Mouse (Mus musculus): ENCODE data around the gene Fam168a. TPM values are rescaled to one million over a fixed set of nuclear protein-coding genes. Genes with fewer than 3 reads are reported as not detected.

Gene Fam168a
- total RNA-seq (2023) = 10 to 100 TPM; 38.8 to 52.5 TPM

DNA sequence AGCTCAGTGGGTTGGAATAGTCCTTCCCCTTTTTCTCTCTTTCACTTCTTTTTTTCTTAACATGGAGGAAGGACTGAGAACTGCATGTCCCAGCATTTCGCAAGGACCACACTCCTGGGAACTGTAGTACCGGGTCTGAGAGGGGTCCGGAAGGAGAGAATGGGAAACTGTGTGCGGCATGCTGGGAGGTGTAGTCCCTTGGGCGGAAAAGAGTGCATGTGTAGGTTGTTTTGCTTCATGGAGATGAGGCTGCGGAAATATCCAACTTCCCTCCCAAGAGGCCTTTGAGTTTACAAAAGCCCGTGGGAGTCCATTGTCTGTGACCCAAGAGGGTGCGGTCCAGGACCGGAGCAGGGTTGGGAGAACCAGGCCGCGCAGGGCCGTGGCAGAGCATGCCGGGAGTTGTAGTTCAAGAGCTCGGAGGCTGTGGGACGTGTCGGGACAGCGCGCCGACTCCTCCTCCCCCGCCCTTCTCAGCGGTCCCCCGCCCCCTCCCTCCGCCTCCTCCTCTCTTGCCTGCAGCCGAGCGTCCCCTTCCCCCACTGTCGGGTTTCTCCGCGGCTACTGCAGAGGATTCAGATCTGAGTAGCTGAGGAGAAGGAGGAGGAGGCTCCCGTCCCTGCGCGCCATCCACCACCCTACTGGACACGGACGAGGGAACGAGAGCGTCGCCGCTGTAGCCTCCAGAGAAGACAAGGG lies at the start of gene Fam168a:
TSS of gene Fam168a (plus strand) at position 493 of the 699 bp plus-strand sequence.

DNA sequence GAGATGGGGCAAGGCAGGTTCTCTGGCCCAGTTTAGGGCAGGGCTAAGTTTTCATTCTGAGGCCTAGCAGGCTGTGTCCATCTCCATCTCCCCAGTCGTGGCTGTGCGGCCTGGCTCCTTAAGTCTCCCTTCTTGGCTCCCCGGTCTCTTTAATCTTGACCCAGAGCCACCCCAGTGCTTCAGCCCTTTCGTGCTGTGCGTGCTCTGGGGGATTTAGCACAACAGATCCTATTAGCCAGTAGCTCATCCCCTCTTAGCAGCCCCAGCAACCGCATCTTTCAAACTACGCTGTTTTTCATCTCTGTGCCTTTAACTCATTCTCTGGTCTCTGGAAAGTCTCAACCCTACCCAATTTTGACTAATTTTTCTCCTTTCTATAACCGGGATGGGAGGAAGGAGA lies 44.2 kb upstream of the Fam168a start, which contains the start of gene Plekhb1:
TSS of gene Plekhb1 (minus strand) at position 184 of the 400 bp plus-strand sequence.

DNA sequence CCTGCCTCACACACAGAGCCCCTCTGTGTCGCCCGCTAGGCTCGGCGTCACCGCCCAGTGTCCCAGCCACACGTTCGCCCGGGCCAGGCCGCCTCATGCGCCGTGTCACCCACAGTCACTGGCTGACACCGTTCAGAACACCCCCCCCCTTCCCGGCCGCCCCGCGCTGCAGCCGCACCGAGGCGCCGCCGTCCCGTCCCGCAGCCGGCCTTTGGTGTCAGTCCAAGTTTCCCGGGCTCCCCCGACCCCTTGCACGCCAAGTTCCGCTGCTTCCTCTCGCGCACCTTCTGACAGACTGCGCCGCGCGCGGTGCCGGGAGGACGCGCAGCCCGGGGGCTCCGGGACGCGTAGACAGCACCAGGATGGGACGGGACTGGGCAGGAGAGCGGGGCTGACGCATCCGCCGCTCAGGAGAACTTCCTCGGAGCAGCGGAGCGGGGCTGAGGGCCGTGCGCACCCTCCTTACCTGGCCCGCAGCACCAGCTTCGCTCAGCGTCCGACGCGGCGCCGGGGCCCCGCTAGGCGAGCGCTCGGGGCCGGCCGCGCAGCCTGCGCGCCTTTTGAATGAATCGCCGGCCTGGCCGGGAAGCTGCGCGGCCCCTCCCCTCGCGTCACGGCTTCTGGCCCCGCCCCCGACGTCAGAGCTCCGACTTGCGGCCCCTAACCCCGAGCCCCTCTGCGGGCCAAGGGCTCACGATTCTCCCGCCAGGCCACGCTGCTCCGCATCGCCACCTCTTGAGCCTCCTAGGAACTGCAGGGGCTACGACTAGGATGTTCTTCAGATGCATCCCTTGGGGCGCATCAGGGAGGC lies 156.6 kb downstream of the Fam168a start, which contains the start of gene Relt:
TSS of gene Relt (minus strand) at position 619 of the 811 bp plus-strand sequence.

Other genes with a start within 250 kb of the Fam168a start
- under 1 TPM; 0.22 to 0.38 TPM for gene Ucp3, start 233.6 kb upstream of the Fam168a start, total RNA-seq (2023)
- gene Ucp2, start 213.3 kb upstream of the Fam168a start, total RNA-seq (2023) = 1,000 to 10,000 TPM; 1,531 to 1,532 TPM
- not detected for gene Dnajb13, start 191.7 kb upstream of the Fam168a start, total RNA-seq (2023)
- gene Coa4, start 169.6 kb upstream of the Fam168a start, total RNA-seq (2023) = 10 to 100 TPM; 16.2 to 20.1 TPM
- 100 to 1,000 TPM; 141 to 145 TPM for gene Rab6a, start 99.2 kb upstream of the Fam168a start, total RNA-seq (2023)
- gene Mrpl48, start 98.3 kb upstream of the Fam168a start, total RNA-seq (2023) = 10 to 100 TPM; 30.1 to 31.1 TPM
- not detected for gene Plekhb1, start 44.2 kb upstream of the Fam168a start, total RNA-seq (2023)
- 10 to 100 TPM; 69.3 to 73.7 TPM for gene Relt, start 156.8 kb downstream of the Fam168a start, total RNA-seq (2023)
- under 1 TPM; 0.46 to 0.67 TPM for gene Arhgef17, start 225.5 kb downstream of the Fam168a start, total RNA-seq (2023)

Data from neutrophil, adult 59 days (primary cell).